Mouse (Mus musculus) thymus, postnatal 10 days (tissue): Measurements from ENCODE around the gene Kpna4.
"Not testable (repeated sequence)": the region's sequence is repeated elsewhere in the genome, so short reads cannot be mapped to it uniquely, and the experiment has no call there.

Experiments
- DNase-seq, 2 experiments: peaks; one replicate each; pipeline ENCODE4 v3.0.0; 2021; ENCODE audit warnings: low spot score in 2 of 2

Kpna4 gene

GRCm38 (mm10) chr3:69109079-69109478 is 17.8 kb downstream of the Kpna4 start:
- no peak for DNase-seq

GRCm38 (mm10) chr3:69094456-69094855 is 32.5 kb downstream of the Kpna4 start:
- DNase-seq, result no peak

- peak in 1 of 2 experiments; percentile 23 for DNase-seq
Observed at GRCm38 (mm10) chr3:69064005-69064404, 62.9 kb downstream of the Kpna4 start.

GRCm38 (mm10) chr3:69062764-69063163 is 64.1 kb downstream of the Kpna4 start:
- no peak for DNase-seq

- no peak for DNase-seq
Observed at GRCm38 (mm10) chr3:69060672-69061071, 66.2 kb downstream of the Kpna4 start.

GRCm38 (mm10) chr3:69055871-69056270 is 71.0 kb downstream of the Kpna4 start:
- no peak for DNase-seq

GRCm38 (mm10) chr3:69054760-69055432 is 72.0 kb downstream of the Kpna4 start:
- no peak for DNase-seq

- no peak for DNase-seq
Observed at GRCm38 (mm10) chr3:69051894-69052293, 75.0 kb downstream of the Kpna4 start.

GRCm38 (mm10) chr3:69049011-69049410 is 77.9 kb downstream of the Kpna4 start:
- no peak for DNase-seq

- DNase-seq, result no peak
Observed at GRCm38 (mm10) chr3:69047684-69048083, 79.2 kb downstream of the Kpna4 start.

GRCm38 (mm10) chr3:69046509-69046908 is 80.4 kb downstream of the Kpna4 start:
- DNase-seq, result no peak

GRCm38 (mm10) chr3:69045750-69046149 is 81.2 kb downstream of the Kpna4 start:
- DNase-seq, result no peak

GRCm38 (mm10) chr3:69045400-69045703 is 81.6 kb downstream of the Kpna4 start:
- no peak for DNase-seq

- DNase-seq, result peak; percentile 84 to 90
Observed at GRCm38 (mm10) chr3:69044645-69045399, 82.1 kb downstream of the Kpna4 start, which contains the start of gene Trim59. TSS of gene Trim59 (minus strand) at chr3:69044755.

GRCm38 (mm10) chr3:69044167-69044591 is 82.7 kb downstream of the Kpna4 start:
- DNase-seq, result no peak

- no peak for DNase-seq
Observed at GRCm38 (mm10) chr3:69041298-69041697, 85.6 kb downstream of the Kpna4 start.

- DNase-seq, result no peak
Observed at GRCm38 (mm10) chr3:69040105-69040504, 86.8 kb downstream of the Kpna4 start.

- DNase-seq, result no peak
Observed at GRCm38 (mm10) chr3:69026133-69026783, 100.7 kb downstream of the Kpna4 start.

- no peak for DNase-seq
Observed at GRCm38 (mm10) chr3:69020764-69021163, 106.1 kb downstream of the Kpna4 start.

GRCm38 (mm10) chr3:69020285-69020684 is 106.6 kb downstream of the Kpna4 start:
- DNase-seq, result peak in 1 of 2 experiments; percentile 37

GRCm38 (mm10) chr3:69018635-69019034 is 108.3 kb downstream of the Kpna4 start:
- not testable (repeated sequence) for DNase-seq

GRCm38 (mm10) chr3:69017181-69017580 is 109.7 kb downstream of the Kpna4 start:
- no peak for DNase-seq
